Mouse (Mus musculus) hindbrain, embryonic 13.5 days (tissue): ENCODE measurements at regions not wholly inside any gene's neighbourhood (a gene's known extent, or its start where the extent isn't known, plus 50 kb on each side); places are given as distances from the start of the nearest gene placed in this dataset.

Experiments
- ATAC-seq: fragments of 200-750 bp; cut with Nextera tagmentation; 2 replicates; pipeline ENCODE4 v1.8.0; 2017; ENCODE audit warnings: moderate TSS enrichment; ENCODE audit not compliant: low FRiP score
- H3K27ac ChIP-seq: fragments of 300-500 bp; sonication (generic); 2 replicates; pipeline ENCODE4 v1.5.1; 2015; ENCODE audit warnings: inconsistent platforms, mild to moderate bottlenecking, moderate library complexity
- H3K27me3 ChIP-seq: fragments of 300-500 bp; sonication (generic); 2 replicates; pipeline ENCODE4 v1.6.1; 2015; ENCODE audit warnings: mild to moderate bottlenecking, inconsistent platforms
- H3K36me3 ChIP-seq: fragments of 300-500 bp; sonication (generic); 2 replicates; pipeline ENCODE4 v1.6.1; 2015; ENCODE audit warnings: mild to moderate bottlenecking, inconsistent platforms
- H3K4me1 ChIP-seq: fragments of 300-500 bp; sonication (generic); replicated peaks from 2 replicates; pipeline ENCODE4 v1.6.1; 2015; ENCODE audit warnings: inconsistent platforms
- H3K4me2 ChIP-seq: fragments of 300-500 bp; sonication (generic); 2 replicates; pipeline ENCODE4 v1.6.1; 2015; ENCODE audit warnings: inconsistent platforms, mild to moderate bottlenecking, moderate library complexity
- H3K4me3 ChIP-seq: fragments of 300-500 bp; sonication (generic); 2 replicates; pipeline ENCODE4 v1.5.1; 2015; ENCODE audit warnings: mild to moderate bottlenecking, inconsistent platforms
- H3K9ac ChIP-seq: fragments of 300-500 bp; sonication (generic); 2 replicates; pipeline ENCODE4 v1.6.1; 2015; ENCODE audit warnings: mild to moderate bottlenecking, inconsistent platforms
- H3K9me3 ChIP-seq: fragments of 300-500 bp; sonication (generic); 2 replicates; pipeline ENCODE4 v1.6.1; 2016; ENCODE audit warnings: inconsistent platforms
- WGBS: fragments of 180-500 bp; shearing (Covaris S2); methylation state at CpG from one replicate; pipeline ENCODE4 v1.1.7; 2015; 5-methylcytosine and 5-hydroxymethylcytosine counted together

GRCm38 (mm10) chr2:172755686-172756471, 184.2 kb downstream of the Bmp7 start:
- 50% methylated on average over 15 of the region's 15 CpGs for WGBS
- Histone ChIP-seq H3K27me3 (peaks cover 98% of the 10 kb centered on the region), H3K4me1 (peaks cover 28% of the 10 kb centered on the region), H3K4me3 (no peak overlapping the region), H3K4me2 (no peak overlapping the region), H3K27ac (no peak overlapping the region), H3K9me3 (no peaks in the 10 kb centered on the region), H3K36me3 (no peaks in the 10 kb centered on the region), H3K9ac (0 out of 2 replicates have a peak overlapping the region, but pooled peaks have one; percentile 5)
- no peak for ATAC-seq

- Histone ChIP-seq H3K9ac (0 out of 2 replicates have a peak overlapping the region, but pooled peaks have one; percentile 5), H3K4me1 (peaks cover 28% of the 10 kb centered on the region), H3K36me3 (no peaks in the 10 kb centered on the region), H3K27me3 (peaks cover 98% of the 10 kb centered on the region), H3K4me2 (no peak overlapping the region), H3K9me3 (no peaks in the 10 kb centered on the region), H3K27ac (no peak overlapping the region), H3K4me3 (no peak overlapping the region)
- no peak for ATAC-seq
- 10% methylated on average over 8 of the region's 8 CpGs for WGBS
Observed at GRCm38 (mm10) chr2:172756472-172756860, 183.7 kb downstream of the Bmp7 start.

GRCm38 (mm10) chr2:172758497-172758896, 181.6 kb downstream of the Bmp7 start:
- Histone ChIP-seq H3K4me3 (no peak overlapping the region), H3K27me3 (peaks cover 100% of the 10 kb centered on the region), H3K36me3 (no peaks in the 10 kb centered on the region), H3K9ac (0 out of 2 replicates have a peak overlapping the region, but pooled peaks have one; percentile 35), H3K4me2 (no peak overlapping the region), H3K9me3 (no peaks in the 10 kb centered on the region), H3K4me1 (peaks cover 17% of the 10 kb centered on the region), H3K27ac (no peak overlapping the region)
- WGBS, result 8% methylated on average over 9 of the region's 9 CpGs
- ATAC-seq, result no peak

- WGBS, result 9% methylated on average over 2 of the region's 2 CpGs
- ATAC-seq, result no peak
Observed at GRCm38 (mm10) chr2:172765260-172765659, 174.9 kb downstream of the Bmp7 start.

GRCm38 (mm10) chr2:172766403-172766802, 173.7 kb downstream of the Bmp7 start:
- H3K9ac ChIP-seq, result no peak overlapping the region; the same call in 1 of the 2 replicates

More at GRCm38 (mm10) chr2:172765260-172765659, 174.9 kb downstream of the Bmp7 start:
- H3K4me1 ChIP-seq, result peaks cover 18% of the 10 kb centered on the region
- H3K27me3 ChIP-seq, result peaks cover 75% of the 10 kb centered on the region
- H3K9ac ChIP-seq, result no peak overlapping the region
- no peak overlapping the region for H3K4me3 ChIP-seq
- no peak overlapping the region for H3K27ac ChIP-seq
- no peaks in the 10 kb centered on the region for H3K36me3 ChIP-seq
- H3K9me3 ChIP-seq, result no peaks in the 10 kb centered on the region
- H3K4me2 ChIP-seq, result no peak overlapping the region

GRCm38 (mm10) chr2:172768756-172769155, 171.4 kb downstream of the Bmp7 start:
- Histone ChIP-seq H3K27me3 (peaks cover 73% of the 10 kb centered on the region), H3K4me2 (no peak overlapping the region), H3K4me3 (no peak overlapping the region), H3K4me1 (peaks cover 18% of the 10 kb centered on the region), H3K27ac (no peak overlapping the region), H3K36me3 (no peaks in the 10 kb centered on the region), H3K9ac (no peak overlapping the region), H3K9me3 (no peaks in the 10 kb centered on the region)
- ATAC-seq, result no peak
- WGBS, result 87% methylated on average over 8 of the region's 8 CpGs

More at GRCm38 (mm10) chr2:172766403-172766802, 173.7 kb downstream of the Bmp7 start:
- Histone ChIP-seq H3K4me3 (no peak overlapping the region), H3K27me3 (peaks cover 75% of the 10 kb centered on the region), H3K36me3 (no peaks in the 10 kb centered on the region), H3K9me3 (no peaks in the 10 kb centered on the region), H3K27ac (no peak overlapping the region), H3K4me1 (peaks cover 18% of the 10 kb centered on the region), H3K4me2 (no peak overlapping the region)
- WGBS, result 19% methylated on average over 7 of the region's 7 CpGs
- ATAC-seq, result peak; percentile 57

- Histone ChIP-seq H3K4me2 (no peak overlapping the region), H3K27me3 (peaks cover 79% of the 10 kb centered on the region), H3K9ac (no peak overlapping the region), H3K9me3 (no peaks in the 10 kb centered on the region), H3K27ac (no peak overlapping the region), H3K4me3 (no peak overlapping the region), H3K4me1 (peaks cover 18% of the 10 kb centered on the region), H3K36me3 (no peaks in the 10 kb centered on the region)
- no peak for ATAC-seq
- 86% methylated on average over 6 of the region's 6 CpGs for WGBS
Observed at GRCm38 (mm10) chr2:172770061-172770460, 170.1 kb downstream of the Bmp7 start.

GRCm38 (mm10) chr2:172770606-172771005, 169.5 kb downstream of the Bmp7 start:
- 89% methylated on average over 14 of the region's 14 CpGs for WGBS
- Histone ChIP-seq H3K9ac (no peak overlapping the region), H3K4me1 (peaks cover 13% of the 10 kb centered on the region), H3K4me2 (no peak overlapping the region), H3K4me3 (no peak overlapping the region), H3K27me3 (peaks cover 83% of the 10 kb centered on the region), H3K27ac (no peak overlapping the region), H3K36me3 (no peaks in the 10 kb centered on the region), H3K9me3 (no peaks in the 10 kb centered on the region)
- no peak for ATAC-seq

- peaks cover 75% of the 10 kb centered on the region for H3K27me3 ChIP-seq
- WGBS, result 2% methylated on average over 2 of the region's 2 CpGs
- ATAC-seq, result 0 out of 2 replicates have a peak, but pooled peaks have one; percentile 24
Observed at GRCm38 (mm10) chr2:172773176-172773575, 166.9 kb downstream of the Bmp7 start.

GRCm38 (mm10) chr2:172776485-172776884, 163.6 kb downstream of the Bmp7 start:
- H3K27me3 ChIP-seq, result peaks cover 63% of the 10 kb centered on the region
- no peak for ATAC-seq
- 71% methylated on average over 12 of the region's 12 CpGs for WGBS

More at GRCm38 (mm10) chr2:172773176-172773575, 166.9 kb downstream of the Bmp7 start:
- H3K27ac ChIP-seq, result no peak overlapping the region
- H3K4me2 ChIP-seq, result no peak overlapping the region
- no peak overlapping the region for H3K9ac ChIP-seq
- H3K9me3 ChIP-seq, result no peaks in the 10 kb centered on the region
- no peaks in the 10 kb centered on the region; the same call in 1 of the 2 replicates for H3K4me1 ChIP-seq
- no peak overlapping the region for H3K4me3 ChIP-seq
- no peaks in the 10 kb centered on the region for H3K36me3 ChIP-seq

GRCm38 (mm10) chr2:172777774-172778173, 162.3 kb downstream of the Bmp7 start:
- no peak for ATAC-seq
- Histone ChIP-seq H3K9me3 (no peaks in the 10 kb centered on the region), H3K4me1 (no peaks in the 10 kb centered on the region; the same call in 1 of the 2 replicates), H3K4me2 (no peak overlapping the region), H3K9ac (no peak overlapping the region), H3K4me3 (no peak overlapping the region), H3K36me3 (no peaks in the 10 kb centered on the region), H3K27ac (no peak overlapping the region), H3K27me3 (peaks cover 55% of the 10 kb centered on the region)
- WGBS, result 70% methylated on average over 2 of the region's 2 CpGs

More at GRCm38 (mm10) chr2:172776485-172776884, 163.6 kb downstream of the Bmp7 start:
- no peaks in the 10 kb centered on the region for H3K9me3 ChIP-seq
- H3K4me2 ChIP-seq, result no peak overlapping the region
- no peak overlapping the region for H3K27ac ChIP-seq
- no peak overlapping the region for H3K9ac ChIP-seq
- H3K4me1 ChIP-seq, result no peaks in the 10 kb centered on the region; the same call in 1 of the 2 replicates
- H3K36me3 ChIP-seq, result no peaks in the 10 kb centered on the region
- no peak overlapping the region for H3K4me3 ChIP-seq

GRCm38 (mm10) chr2:172779096-172779495, 161.0 kb downstream of the Bmp7 start:
- H3K4me3 ChIP-seq, result no peak overlapping the region
- WGBS, result 23% methylated on average over 5 of the region's 5 CpGs
- H3K36me3 ChIP-seq, result no peaks in the 10 kb centered on the region
- peaks cover 44% of the 10 kb centered on the region for H3K27me3 ChIP-seq
- H3K4me2 ChIP-seq, result no peak overlapping the region
- H3K9ac ChIP-seq, result no peak overlapping the region
- no peak for ATAC-seq
- no peaks in the 10 kb centered on the region; the same call in 1 of the 2 replicates for H3K4me1 ChIP-seq
- H3K9me3 ChIP-seq, result no peaks in the 10 kb centered on the region
- no peak overlapping the region for H3K27ac ChIP-seq
